Mouse (Mus musculus) skeletal muscle tissue, adult 2 months (tissue): ENCODE results near the gene Dock9.
A peak's percentile ranks its signal among the peaks of the same experiment; 100 is the strongest.

ENCODE experiments used
- DNase-seq: peaks from one replicate; pipeline ENCODE4 v3.0.0-alpha.2; 2012; ENCODE audit warnings: low read depth, low spot score

Gene Dock9

DNA sequence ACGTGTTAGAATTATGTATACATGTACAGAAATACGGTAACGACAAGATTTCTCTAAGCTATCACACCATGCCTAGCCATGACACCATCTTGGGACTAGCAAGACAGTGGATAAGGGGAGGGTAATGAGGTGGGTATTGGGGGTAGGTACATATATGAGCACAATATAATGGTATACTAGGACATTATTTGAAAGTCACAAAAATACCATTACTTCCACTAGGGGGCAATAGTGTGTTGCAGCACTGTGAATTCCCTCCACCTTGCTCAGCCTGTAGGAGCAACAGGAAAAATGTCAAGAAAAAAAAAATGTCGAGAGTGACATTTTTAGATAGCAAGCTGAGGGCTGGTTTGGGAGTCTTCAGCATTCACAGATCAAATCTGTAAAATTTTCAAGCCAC, 209.2 kb downstream of the Dock9 start:
- no peak for DNase-seq

DNA sequence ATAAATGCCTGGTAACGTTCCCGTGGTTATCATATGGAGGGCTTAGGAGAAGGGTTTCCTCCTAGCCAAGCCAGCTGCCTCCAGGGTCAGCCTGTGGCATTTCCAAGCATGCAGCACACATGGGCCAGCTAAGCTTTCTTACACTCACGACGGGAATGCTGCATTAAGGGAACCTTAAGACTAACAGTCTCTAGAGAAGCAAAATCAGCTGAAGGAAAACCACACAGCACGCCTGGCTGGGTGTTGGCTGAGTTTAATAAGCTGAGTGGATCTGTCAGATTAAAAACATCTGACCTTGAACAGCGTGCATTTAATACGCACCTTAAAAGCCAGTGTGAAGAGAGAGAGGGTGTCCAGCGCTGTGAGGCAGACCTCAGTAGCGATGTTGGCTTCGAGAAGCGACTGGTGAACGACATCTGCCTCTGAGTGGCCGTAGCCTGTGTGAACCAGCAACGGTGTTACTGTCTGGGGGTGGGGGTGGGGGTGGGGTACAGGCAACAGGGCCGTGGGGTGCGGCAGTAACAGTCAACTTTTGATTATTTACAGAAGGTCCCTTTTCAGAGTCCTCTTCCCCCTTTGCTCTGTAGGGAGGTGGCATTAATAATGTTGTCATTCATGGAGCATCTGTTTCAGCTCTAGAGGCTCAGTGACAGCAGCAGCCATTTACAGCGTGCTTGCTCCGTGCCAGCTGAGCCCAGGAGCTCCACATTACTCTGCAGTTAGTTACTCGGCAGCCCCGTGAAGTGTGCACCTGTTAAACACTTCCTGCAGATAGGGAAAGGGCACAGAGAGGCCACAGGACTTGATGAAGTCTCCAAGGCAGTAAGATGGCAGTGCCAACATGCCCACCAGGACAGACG, 211.5 kb downstream of the Dock9 start:
- no peak for DNase-seq

DNA sequence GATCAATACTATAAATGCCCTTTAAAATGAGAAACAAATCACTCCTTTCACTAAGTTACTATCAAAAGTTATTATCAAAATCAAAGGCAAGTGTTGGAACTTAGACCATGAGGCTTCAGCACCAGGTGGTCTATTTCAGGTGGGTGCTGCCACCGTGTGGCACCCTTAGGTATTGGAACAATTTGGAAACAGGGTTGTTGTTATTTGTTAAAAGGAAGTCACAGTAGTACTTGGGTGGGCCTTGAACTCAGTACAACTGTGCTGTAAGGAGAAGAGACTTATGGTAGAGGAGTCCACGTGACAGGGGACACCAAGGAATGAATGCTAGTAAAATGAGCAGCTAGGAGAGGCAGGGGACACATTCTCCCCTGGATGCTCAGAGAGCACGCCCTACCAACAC, 218.6 kb downstream of the Dock9 start:
- no peak for DNase-seq

DNA sequence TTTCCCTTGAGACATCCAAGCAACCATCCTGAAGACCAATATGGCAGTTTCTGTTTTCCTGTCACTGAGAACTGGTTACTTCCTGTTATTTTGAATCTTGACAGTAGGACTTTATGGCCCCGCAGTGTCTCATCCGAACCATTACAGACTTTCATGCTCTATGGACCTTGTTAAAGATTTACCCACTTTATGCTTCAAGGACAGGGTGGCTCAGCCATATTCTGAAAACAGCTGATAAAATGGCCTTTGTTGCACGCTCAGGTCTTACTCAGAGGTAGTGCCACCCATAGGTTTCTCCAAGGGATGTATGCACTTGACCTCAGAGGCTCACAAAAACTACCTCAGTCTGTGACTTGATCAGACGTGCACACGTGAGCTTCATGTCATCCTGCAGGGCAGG, 224.2 kb downstream of the Dock9 start:
- DNase-seq: no peak

DNA sequence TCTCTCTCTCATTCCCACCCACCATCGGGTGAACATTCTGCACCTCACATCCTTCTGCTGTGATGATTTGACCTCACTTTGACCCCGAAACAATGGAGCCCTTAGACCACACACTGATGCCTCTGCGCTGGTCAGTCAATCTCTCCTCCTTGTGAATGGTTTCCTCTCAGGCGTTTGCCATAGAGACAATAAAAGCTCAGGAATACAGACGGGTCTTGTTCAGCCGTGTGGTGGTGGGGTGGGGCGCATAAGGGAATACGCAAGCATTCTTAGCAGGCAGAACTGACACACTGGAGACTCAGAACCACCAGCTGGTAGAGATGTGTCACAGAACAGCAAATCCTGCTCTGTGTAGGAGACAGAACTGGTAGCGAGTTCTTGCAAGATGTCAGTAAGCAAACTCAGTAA, 230.8 kb downstream of the Dock9 start:
- no peak for DNase-seq

DNA sequence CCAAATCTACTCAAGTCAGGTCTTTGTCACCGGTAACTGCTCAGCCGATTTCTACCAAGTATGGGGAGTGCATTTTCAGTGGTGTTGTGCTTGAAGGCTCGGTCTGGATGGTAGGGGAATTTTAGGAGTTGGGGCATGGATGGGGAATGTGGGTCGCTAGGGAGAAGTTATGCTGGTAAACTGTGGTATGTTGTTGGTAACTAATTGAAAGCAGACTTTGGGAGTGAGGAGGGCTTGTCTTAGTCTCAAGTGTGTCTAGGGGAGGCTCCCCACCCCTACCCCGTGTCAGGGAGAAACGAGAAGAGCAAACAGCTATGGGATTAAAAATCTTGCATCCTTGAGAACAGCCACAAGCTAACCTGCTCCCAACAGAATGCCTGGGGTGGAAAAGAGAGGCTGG, 231.7 kb downstream of the Dock9 start:
- DNase-seq: no peak

DNA sequence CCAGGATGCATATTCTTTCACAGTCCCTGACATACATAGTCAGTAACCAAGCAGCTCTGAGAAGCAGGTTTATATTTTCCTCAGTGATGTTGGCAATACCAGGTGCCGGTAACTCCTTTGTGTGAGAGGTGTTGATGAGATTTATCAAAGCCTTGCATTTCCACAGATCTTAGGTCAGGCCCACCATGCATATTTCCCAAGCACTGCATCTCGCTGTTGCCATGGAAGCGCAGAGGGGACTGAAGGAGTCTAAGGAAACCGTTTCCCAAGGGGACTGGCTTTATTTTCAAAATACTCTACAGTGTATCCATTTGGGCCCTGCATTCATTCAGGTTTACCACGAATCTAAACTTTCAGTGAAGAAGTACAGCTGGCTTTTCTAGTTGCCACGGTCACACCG, 233.0 kb downstream of the Dock9 start:
- no peak for DNase-seq

DNA sequence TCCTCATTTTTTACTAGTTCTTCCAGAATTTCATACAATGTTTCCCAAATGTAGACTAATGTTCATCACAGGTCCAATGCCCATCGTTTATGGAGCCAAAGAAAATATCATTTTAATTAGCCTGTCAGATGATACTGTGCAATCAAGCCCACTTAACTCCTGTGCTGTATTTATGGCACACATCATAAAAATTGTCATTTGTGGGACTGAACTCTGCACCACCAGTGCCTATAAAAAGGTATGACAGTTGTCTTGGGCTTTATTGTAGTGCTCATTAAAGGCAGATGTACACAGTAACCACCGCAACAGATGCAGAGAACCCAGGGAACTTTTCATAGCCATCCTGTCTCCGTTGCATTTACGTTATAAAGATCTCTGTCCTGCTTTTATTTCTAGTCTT, 233.7 kb downstream of the Dock9 start:
- no peak for DNase-seq

DNA sequence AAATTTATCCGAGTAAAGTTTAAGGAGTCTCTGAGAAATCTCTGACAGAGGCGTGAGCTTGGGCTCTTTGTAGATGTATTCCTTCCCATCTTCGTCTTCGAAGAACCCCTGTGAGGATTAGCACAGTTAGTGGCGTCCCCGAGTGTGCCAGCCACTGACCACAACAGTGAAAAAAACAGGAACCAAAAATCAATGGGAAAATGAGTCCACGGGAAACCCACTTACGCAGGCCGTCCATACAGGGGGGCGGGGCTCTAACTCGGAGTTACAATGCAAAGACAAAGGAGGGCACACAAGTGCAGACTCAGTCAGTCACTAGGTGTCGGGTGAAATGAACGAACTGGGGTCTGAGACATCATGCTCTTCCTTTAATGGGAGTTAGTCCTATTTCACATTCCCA, 238.6 kb downstream of the Dock9 start:
- DNase-seq: no peak

DNA sequence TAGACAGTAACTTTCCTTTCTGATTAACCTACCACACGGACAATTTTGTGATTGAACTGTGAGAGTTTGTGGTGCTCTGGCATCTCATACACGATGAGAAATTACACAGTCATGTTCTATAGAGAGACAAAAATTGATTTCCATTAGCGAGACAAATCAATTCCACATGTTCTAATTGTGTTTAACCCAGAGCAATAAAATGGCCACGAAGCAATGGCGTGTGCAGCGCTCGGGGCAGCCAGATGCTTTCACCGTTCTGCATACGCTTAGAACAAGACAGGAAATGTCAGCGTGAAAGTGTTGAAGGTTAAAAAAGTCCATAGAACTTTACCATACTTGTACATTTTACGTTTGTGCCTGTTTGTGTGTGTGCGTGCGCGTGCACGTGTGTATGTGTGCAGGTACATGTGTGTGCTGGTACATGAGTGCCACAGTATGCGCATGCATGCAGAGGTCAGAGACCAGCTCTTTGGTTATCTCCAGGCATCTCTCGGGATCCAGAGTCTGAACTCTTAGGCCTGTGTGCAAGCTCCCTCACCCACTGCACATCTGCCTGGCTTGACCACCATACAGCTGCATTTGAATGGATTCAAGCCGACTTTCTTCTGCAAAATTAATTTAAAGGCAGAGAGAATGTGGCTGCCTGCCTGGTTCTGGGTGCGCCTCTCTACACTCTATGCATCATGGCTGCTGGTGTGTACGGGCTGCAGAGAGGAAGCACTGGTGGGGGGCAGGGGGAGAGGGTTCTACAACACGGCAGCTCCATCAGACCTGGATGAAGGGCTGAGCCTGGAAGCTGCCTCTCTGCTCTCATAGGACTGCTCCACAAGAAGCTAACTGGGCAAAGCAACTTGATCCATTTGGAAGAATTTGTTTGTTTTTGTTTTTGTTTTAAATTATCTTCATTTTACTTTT, 241.0 kb downstream of the Dock9 start:
- no peak for DNase-seq

DNA sequence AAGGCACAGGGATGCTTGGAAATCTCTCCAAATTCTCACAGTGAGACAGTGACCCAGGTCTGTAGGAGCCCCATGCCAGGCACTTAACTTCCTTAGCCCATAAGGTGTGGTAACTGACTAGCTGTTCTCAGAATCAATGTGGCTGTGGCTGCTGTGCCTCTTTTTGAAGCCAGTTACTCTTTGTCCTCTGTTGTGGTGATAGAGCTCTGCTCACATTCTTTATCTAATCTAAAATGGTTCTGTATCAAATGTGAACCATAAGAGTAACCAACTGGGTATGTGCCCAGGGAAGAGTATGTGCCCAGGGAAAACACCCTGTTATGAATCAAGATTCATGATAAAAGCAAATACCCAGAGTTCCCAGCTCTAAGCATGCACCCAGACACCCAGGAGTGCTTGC, 243.9 kb downstream of the Dock9 start:
- no peak for DNase-seq

DNA sequence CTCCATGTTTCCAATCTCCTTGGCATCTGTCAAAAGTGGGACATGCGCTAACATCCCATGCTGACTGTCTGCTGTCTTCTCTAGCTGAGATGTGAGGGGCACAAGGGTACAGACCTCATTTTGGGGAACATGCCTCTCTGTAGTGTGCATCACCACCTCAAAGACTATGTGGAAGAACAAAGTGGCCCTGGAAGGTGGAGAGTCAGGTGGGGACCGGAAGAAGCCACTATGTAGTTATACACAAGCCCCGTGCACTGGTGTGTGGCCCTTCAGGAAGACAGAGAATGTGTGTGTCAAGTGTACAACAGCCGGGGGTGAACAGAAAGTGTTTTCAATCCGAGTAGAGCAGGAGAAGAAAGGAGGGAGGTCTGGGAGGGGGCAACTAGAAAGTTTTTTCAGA, 245.1 kb downstream of the Dock9 start:
- no peak for DNase-seq

DNA sequence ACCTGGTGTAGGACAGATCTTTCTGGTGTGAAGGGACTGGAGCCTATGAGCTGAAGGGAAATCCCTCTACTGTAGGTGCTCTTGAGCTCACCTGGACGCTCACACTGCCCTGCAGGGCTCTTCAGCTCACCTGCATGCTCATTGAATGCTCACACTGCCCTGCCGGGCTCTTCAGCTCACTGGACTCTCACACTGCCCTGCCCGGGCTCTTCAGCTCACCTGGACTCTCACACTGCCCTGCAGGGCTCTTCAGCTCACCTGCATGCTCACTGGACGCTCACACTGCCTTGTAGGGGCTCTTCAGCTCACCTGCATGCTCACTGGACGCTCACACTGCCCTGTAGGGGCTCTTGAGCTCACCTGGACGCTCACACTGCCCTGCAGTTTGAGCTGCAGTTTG, 247.8 kb downstream of the Dock9 start:
- no peak for DNase-seq

DNA sequence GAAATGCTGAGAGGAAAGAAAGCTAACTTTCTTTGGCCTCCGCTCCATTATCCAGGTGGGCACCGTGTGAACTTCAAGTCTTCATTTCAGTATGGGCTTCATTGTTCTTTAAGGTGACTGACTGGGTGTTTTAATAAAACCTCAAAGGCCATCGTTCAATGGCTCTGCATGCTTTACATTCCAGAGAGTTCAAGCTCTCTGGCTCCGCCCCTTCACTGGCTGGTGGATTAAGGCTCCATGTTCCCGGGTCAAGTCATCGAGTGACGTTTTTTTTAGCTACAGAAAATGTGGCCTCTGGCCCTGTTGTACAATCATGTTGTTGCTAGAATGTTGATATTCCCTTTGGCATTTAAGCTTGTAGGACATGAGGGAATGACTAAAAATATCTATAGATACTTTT, 249.9 kb downstream of the Dock9 start:
- no peak for DNase-seq

DNA sequence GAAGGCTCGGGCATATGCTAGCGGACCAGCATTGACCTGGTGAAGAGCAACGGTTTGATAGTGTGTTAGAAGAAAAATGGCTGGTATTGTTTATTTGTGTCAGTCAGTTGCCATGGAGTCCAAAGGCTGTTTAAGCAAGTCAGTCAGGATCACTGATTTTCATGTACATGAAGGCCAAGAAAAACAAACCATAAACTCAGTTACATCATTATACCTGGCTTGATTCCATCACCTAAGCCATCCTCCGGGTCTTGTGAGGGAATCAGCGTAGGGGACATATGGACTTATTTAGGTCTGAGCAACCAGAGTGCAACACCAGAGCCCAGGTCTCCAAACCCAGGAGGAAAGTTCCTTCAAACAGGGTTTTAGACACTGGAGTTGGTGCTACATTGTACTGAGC, 251.0 kb downstream of the Dock9 start:
- DNase-seq: no peak

DNA sequence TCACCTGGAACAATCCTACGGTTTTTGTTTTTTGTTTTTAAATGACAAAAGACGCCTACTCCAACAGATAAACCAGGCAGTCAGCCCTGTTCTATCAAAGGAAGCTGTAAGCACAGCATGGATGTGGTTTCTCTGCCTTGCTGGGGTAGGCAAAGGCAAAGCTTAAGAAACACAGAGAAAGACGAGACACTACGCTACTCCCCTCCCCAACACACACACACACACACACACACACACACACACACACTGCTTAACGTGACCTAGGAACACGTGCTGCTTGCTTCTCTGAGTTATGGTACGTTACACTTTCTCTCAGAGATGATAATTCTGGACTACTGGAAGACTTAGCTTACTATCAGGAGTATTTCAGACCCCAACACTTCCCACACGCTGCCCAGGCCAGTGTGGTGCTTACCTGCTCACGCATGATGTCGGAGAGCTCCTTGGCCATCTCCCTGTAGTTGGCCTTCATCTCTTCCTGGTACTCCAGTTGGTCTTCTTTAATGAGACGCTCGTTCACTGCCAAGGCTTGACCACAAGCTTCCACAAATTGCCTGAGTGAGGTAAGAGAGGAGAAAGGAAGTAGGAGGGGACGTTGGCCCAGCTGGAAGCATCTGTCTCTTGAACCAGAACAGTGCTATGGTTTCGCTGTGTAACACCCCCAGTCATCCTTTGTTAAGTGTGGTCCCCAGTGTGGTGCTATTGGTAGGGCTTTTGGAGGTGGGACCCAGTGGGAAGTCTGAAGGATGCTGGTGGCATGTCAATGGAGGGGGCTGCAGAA, 251.9 kb downstream of the Dock9 start:
- no peak for DNase-seq

DNA sequence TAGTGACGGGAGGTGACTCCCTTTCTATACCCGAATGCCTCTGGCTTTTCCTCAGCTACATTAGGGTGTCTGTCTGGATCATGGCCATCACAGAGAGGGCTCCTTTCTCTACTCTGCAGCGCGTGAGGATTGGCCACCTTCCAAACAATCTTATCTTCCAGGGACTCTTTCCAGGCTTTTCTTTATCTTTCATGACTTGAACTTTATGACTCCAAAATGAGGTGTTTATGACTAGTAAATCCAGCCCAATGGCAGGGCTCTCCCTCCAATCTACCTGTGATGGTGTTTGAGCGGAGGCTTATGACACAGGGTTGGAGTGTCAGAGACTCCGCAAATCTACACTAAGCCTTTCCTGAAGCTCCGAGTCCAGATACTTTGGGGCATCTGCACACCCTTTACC, 256.4 kb downstream of the Dock9 start:
- no peak for DNase-seq

DNA sequence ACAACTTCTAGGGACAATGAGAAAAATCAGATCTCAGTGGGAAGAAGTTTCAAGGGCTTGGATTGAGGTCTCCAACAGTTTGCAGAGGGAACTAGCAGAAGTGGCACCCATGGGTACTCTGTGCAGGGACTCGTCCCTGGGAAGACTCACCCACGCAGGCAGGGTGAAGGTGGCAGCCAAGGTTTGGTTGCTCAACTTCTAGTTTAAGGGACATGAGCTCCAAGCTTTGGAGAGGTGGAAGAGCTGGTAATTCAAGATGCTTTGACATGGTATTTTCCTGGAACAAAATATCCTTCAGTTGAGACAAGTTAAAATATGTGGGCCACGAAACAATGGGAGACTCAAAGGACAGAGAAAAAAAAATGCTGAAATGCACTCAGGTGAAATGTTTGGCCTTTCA, 263.1 kb downstream of the Dock9 start:
- no peak for DNase-seq

DNA sequence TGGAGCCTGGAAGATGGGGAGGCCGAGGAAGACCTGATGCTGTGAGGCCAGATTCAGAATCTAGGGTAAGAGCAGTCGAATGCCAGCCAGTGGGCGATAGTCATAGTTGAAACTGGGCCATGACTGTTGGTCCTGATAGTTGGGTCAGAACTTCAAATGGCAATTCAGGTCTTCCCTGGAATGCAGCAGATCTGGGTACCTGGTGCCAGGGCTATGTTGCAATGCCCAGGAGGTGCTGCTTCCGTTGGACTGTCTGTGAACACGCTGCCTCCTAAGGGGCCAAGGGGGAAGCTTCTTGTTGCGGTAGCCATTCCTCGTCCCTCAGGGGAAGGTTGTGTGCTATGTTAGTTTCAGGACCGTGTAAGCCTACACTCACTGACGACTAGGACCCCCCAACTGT, 266.8 kb downstream of the Dock9 start:
- DNase-seq: no peak

DNA sequence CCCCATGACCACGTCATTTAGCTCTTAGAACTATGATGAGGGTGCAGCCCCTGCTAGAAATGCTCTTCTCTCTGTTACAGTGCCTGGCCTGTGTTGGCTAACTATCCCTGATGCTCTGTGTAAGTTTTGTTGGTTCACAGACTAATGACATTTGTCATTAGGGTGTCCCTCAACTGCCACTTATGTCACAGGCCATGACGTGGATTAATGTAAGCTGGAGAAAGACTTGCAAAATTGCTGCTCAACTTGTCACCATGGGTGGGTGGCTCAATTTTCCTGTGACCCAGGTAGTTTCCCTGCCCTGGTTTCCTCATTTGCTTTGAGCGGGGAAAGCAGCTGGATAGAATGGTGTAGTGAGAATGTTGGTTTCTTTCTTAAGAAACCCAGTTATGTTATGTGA, 269.8 kb downstream of the Dock9 start:
- DNase-seq: no peak

DNA sequence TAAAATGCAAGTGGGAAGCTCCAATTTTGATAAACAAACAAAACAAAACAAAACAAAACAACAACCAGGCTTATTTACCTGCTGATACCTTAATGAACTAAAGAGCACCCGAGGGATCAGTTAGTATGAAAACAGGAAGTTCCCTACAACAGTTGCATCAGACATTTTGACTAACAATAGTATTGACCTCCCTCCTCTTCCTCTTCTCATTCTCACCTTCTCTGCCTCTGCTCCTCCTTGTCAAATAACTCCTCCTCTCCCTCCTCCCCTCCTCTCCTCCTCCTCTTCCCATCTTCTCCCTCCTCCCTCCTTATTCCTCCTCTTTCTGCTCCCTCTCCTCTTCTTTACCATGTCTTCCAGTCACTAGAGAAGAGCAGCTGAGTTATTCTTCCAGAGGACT, 270.4 kb downstream of the Dock9 start:
- DNase-seq: no peak

DNA sequence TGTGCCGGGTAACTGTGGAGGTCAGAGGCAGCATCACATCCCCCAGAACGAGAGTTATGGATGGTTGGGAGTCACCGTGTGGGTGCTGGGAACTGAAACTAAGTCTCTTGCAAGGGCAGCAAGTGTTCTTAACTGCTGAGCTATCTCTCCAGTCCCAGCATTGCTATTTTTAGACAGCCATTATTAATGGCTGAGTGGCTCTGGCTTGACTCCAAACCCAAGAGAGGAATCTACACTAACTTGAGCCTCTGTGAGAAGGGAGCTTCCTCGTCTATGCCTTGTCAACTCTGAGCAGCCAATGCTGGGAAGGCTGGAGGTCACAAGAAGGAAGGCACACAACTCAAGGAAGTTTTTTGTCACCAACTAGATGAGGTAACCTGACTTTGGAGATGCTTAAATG, 275.9 kb downstream of the Dock9 start:
- peak; percentile 49 for DNase-seq
